Mouse (Mus musculus): ENCODE measurements around the gene Ebf1.

Ebf1 gene

GRCm38 (mm10) chr11:44705811-44706210 lies 88.7 kb downstream of the Ebf1 start:
- DNase-seq = no peak

GRCm38 (mm10) chr11:44706386-44706785 lies 89.3 kb downstream of the Ebf1 start:
- no peak for DNase-seq

- DNase-seq = no peak
These were observed 90.5 kb downstream of the Ebf1 start for GRCm38 (mm10) chr11:44707381-44708289.

GRCm38 (mm10) chr11:44708290-44708685 lies 91.2 kb downstream of the Ebf1 start:
- DNase-seq = no peak

- no peak for DNase-seq
These were observed 92.0 kb downstream of the Ebf1 start for GRCm38 (mm10) chr11:44709073-44709618.

- DNase-seq = no peak
These were observed 92.8 kb downstream of the Ebf1 start for GRCm38 (mm10) chr11:44709869-44710460.

GRCm38 (mm10) chr11:44710861-44711260 lies 93.7 kb downstream of the Ebf1 start:
- no peak for DNase-seq

- DNase-seq = no peak
These were observed 97.1 kb downstream of the Ebf1 start for GRCm38 (mm10) chr11:44714188-44714587.

GRCm38 (mm10) chr11:44715776-44716175 lies 98.7 kb downstream of the Ebf1 start:
- DNase-seq = peak; percentile 51

- peak; percentile 34 for DNase-seq
These were observed 99.8 kb downstream of the Ebf1 start for GRCm38 (mm10) chr11:44716928-44717327.

- DNase-seq = no peak
These were observed 100.5 kb downstream of the Ebf1 start for GRCm38 (mm10) chr11:44717636-44718035.

- no peak for DNase-seq
These were observed 104.9 kb downstream of the Ebf1 start for GRCm38 (mm10) chr11:44721976-44722375.

- no peak for DNase-seq
These were observed 106.9 kb downstream of the Ebf1 start for GRCm38 (mm10) chr11:44723950-44724502.

- DNase-seq = no peak
These were observed 108.6 kb downstream of the Ebf1 start for GRCm38 (mm10) chr11:44725732-44726131.

- no peak for DNase-seq
These were observed 110.3 kb downstream of the Ebf1 start for GRCm38 (mm10) chr11:44727376-44727775.

- DNase-seq = no peak
These were observed 110.7 kb downstream of the Ebf1 start for GRCm38 (mm10) chr11:44727821-44728220.

- DNase-seq = no peak
These were observed 111.2 kb downstream of the Ebf1 start for GRCm38 (mm10) chr11:44728271-44728670.

GRCm38 (mm10) chr11:44729931-44730330 lies 112.8 kb downstream of the Ebf1 start:
- no peak for DNase-seq

GRCm38 (mm10) chr11:44731763-44732162 lies 114.6 kb downstream of the Ebf1 start:
- DNase-seq = no peak

GRCm38 (mm10) chr11:44733276-44733675 lies 116.2 kb downstream of the Ebf1 start:
- DNase-seq = no peak

- DNase-seq = no peak
These were observed 120.9 kb downstream of the Ebf1 start for GRCm38 (mm10) chr11:44738046-44738445.

GRCm38 (mm10) chr11:44738820-44739219 lies 121.7 kb downstream of the Ebf1 start:
- no peak for DNase-seq

- DNase-seq = peak; percentile 34
These were observed 123.3 kb downstream of the Ebf1 start for GRCm38 (mm10) chr11:44740278-44741041.
